Mouse (Mus musculus) WW6 (cell line): Measurements from ENCODE around the gene Pnpla2.
A peak's percentile ranks its signal among the peaks of the same experiment; 100 is the strongest.
"Not testable (repeated sequence)": the region's sequence is repeated elsewhere in the genome, so short reads cannot be mapped to it uniquely, and the experiment has no call there.

Source experiments
- DNase-seq: peaks from one replicate; pipeline ENCODE4 v3.0.0-alpha.2; 2013; ENCODE audit warnings: low read depth, low spot score

Pnpla2 gene

DNA sequence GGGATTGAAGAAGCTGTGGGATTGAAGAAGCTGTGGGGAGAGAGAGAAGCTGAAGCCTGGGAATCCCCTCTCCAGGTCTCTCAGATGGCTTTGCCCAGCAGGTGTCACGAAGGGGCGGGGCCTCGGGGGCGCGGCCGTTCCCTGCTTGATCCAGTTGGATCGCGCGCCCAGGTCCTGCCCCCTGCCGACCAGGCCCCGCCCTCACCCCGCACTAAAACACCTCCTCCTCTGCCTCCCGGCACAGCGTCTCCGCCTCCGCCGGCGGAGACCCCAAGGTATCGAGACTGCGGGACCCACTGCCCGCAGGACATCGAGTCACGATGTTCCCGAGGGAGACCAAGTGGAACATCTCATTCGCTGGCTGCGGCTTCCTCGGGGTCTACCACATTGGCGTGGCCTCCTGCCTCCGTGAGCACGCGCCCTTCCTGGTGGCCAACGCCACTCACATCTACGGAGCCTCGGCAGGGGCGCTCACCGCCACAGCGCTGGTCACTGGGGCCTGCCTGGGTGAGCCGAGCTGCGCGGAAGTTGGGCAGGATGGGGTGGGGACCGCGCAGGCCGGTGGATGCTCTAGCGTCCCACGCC, at the start of gene Pnpla2:
TSS of gene Pnpla2 (plus strand) at position 232 of the 585 bp plus-strand sequence.
- peak; percentile 87 for DNase-seq

DNA sequence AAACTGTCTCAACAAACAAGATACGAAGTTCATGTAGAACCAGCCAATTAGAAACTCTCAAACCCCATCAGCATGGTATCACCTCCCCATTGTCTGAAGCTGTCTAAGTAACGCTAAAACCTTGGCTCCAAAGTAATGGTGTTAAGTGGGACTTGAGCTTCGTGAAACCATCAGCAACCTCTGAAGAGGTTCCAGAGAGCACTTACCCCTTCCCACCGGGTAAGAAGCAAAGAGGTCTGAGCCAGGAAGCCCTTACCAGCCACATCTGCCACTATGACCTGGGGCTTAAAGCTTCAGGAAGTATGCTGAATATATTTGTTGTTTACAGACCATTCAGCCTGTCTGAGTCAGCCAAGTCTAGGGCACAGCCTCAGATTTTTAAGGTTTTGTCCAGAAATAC, 49.5 kb upstream of the Pnpla2 start:
- DNase-seq, result no peak

DNA sequence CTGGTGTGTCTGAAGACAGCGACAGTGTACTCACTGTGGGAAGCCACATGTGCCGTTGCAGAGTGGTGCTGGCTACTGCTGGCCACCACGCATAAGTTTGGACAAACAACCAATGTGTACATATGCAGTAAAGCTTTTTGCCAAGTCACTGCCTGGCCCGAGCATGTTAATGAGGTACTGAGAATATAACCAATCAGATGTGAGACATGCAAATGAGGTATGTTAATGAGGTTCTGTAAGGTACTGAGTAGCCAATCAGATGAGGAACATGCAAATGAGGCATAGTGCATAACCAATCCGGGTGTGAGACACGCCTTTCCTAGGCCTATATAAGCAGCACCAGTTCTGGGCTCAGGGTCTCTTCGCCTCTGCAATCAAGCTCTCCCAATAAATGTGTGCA, 47.3 kb upstream of the Pnpla2 start:
- not testable (repeated sequence) for DNase-seq

DNA sequence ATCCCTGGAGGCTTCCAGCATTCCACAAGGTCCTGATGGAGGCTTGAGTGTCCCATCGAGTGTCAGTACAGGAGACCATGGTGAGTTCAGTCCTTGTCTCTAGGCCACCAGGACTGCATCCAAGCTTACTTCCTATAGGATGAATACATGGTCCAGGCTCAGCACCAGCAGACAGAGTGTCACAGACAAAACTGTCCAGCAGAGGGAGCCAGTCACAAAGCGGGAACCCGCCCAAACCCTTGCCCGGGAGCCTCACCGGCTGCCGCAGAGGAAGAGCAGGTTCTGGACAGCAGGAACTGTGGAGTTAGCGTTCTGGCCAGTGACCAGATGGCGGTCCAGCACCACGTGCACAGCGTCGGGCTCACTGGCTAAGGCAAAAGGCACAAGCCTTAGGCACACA, 46.2 kb upstream of the Pnpla2 start:
- no peak for DNase-seq

DNA sequence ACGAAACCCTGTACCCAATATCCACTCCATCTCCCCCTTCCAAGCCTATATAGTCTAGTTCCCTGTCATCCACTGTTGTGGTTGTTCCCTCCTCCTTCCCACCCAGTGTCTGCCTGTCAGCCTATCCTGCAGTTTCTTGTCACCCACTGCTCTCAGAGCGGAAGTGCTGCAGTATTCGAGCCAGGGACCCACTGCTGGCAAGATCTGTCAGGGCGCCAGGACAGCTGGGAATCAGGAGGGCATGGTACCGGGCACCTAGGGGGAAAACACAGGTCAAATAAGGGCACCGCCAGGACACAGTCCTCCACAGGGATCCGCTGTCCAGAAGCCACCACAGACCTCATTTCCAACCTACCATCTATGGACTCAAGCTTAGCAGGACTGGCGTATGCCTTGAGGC, 44.4 kb upstream of the Pnpla2 start:
- DNase-seq, result no peak

GRCm38 (mm10) chr7:141411667-141412066, 43.3 kb upstream of the Pnpla2 start:
- DNase-seq, result no peak

DNA sequence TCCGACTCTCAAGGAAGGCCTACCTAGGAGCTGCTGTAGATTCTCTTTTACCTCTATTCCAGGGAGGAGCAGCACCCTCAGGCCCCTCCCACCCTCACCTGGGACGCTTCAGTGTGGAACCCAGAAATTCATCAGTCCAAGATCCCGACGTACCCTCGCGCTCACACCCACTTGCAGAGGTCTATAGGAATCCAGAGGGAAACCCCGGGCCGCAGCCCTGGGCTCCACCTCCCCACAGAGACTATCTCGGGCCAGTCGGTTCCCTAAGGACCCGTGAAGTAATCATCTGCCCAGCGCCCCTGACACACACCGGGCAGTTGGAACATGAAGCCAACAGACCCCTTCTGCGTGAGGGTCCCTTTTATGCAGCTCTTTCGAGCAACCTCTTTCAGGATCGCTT, 41.7 kb upstream of the Pnpla2 start:
- DNase-seq, result no peak

- DNase-seq, result peak; percentile 99
Measured at GRCm38 (mm10) chr7:141413809-141414584, 41.0 kb upstream of the Pnpla2 start, which contains the start of gene Gatd1. TSS of gene Gatd1 (minus strand) at chr7:141414136.

DNA sequence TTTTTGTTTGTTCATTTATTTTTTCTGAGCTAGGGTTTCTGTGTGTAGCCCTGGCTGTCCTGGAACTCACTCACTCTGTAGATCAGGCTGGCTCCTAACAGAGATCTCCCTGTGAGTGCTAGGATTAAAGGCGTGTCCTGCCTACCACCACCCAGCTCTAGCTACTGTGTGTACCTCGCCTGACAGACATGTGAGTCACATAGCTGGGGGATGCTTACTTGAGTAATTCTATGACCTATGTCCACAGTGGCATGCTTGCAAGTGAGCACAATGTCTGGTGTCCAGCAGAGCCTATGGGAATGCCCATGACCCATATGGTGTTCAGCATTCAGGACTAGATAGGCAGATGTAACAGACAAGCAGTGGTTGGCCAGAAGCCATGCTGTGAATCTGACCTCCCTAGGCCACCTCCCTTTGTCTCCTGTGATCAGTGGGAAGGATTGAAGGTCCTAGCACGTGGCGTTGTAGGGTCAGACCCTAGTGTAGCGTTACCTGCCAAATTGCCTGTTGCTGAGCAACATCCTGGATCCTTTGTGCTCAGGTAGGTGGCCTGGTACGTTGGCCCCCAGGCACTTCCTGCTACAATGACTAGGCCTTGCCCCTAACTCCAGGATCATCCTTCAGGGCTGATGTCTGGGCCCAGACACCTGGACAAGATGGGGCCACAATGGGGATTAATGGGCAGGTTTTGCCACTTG, 38.7 kb upstream of the Pnpla2 start:
- no peak for DNase-seq

GRCm38 (mm10) chr7:141417731-141418681, 37.0 kb upstream of the Pnpla2 start:
- DNase-seq, result no peak

- DNase-seq, result no peak
Measured at GRCm38 (mm10) chr7:141418970-141419369, 36.0 kb upstream of the Pnpla2 start.

DNA sequence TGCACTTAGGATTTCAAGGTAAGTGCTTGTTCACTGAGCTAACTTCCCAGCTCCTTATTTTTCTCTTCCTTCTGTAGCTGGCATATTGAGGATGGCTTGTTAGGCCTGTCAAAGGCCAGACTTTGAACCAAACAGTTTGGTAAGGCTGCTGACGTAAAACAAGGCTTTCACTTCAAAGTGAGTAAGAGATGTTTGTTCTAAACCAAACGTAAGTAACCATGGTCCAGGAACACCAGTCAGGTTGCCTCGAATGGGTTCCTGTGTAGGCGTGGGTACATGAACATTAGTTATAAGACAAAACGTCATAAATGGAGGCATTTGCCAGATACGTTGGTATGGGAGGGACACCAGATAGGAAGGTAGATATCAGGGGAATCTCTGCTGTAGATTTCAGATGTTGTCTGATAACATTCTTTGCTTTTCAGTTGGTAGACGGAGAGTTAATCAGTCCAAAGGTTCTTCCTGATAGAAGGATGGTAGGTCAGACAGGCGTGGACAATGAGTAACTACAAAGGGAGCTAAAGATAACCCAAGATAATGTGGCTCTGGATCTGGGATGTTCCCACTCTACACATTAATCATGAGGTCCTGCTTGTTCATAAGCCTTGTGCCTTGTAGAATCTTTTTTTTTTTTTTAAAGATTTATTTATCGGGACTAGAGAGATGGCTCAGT, 34.8 kb upstream of the Pnpla2 start:
- DNase-seq, result no peak

DNA sequence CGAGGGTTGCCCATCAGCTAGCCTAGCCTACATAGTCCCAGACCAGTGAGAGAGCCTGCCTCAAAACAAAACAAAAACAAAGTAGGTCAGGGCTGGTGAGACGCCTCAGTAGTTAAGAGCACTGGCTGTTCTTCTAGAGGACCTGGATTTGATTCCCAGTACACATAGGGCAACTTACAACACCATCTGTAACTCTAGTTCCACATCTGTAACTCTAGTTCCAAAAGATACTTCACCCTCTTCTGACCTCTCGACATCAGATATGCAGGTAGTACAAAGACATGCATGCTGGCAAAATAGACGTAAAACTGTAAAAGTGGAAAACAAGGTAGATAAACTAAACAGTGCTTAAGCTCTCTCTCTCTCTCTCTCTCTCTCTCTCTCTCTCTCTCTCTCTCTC, 31.2 kb upstream of the Pnpla2 start:
- no peak for DNase-seq

GRCm38 (mm10) chr7:141426948-141427730, 27.9 kb upstream of the Pnpla2 start:
- no peak for DNase-seq

GRCm38 (mm10) chr7:141428701-141429100, 26.3 kb upstream of the Pnpla2 start:
- no peak for DNase-seq

DNA sequence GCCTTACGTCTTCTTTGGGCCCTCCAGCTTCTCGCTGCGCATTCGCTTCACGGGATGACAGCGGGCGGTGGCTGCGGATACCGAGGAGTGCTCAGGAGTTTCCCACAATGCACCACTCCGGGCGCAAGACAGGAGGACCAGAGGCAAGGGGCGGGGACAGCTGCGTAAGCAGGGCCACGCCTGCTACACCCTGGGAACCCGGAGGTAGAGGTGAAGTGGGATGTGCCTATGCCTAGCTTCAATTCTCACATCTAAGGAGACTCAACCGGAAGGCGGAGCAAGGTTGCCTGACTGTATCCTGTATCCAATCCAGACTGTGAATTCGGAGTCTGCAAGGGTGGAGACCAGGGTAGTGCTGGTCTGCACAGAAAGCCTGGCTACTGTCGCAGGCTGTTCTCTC, 25.7 kb upstream of the Pnpla2 start, which contains the start of gene Cend1:
TSS of gene Cend1 (minus strand) at position 182 of the 400 bp plus-strand sequence.
- DNase-seq, result peak; percentile 82

- no peak for DNase-seq
Measured at GRCm38 (mm10) chr7:141429840-141430584, 25.0 kb upstream of the Pnpla2 start.

DNA sequence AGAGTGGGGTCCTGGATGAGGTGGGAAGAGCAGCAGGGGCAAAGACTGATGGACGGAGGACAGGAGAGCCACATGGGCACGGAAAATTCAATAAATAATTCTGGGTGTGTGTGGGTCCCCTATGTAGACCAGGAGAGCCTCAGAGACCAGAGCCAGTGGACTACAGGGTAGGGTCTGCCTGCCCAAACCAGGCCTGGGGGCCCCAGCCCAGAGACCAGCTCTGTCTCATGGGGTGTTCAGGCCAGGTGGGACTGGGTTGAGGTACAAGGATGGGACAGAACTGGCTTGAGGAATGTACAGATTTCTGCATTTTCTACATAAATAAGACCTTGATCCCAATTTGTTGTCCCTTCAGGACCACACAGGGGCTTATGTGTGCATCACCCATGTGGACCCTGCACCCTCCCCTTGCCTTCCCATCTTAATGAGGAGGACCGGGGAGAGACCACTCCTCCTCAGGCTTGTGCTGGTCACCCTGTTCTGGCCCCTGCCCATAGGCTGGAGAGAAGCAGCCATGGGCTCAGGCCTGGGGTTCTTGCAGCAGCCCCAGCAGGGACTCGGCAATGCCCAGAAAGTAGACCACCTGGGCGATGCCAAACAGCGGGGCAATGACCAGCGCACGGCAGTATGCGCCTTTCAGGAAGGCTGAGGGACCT, 24.3 kb upstream of the Pnpla2 start:
- no peak for DNase-seq
